Mouse (Mus musculus) embryonic facial prominence, embryonic 12.5 days (tissue): ENCODE measurements around the gene Ecsit. TPM values are rescaled to one million over a fixed set of nuclear protein-coding genes. Genes with fewer than 3 reads are reported as not detected.

Experiments used
- ATAC-seq: fragments of 200-750 bp; cut with Nextera tagmentation; 2 replicates; pipeline ENCODE4 v1.8.0; 2017; ENCODE audit not compliant: insufficient number of reproducible peaks, insufficient read depth, low FRiP score, low TSS enrichment
- H3K27ac ChIP-seq: fragments of 300-500 bp; sonication (generic); 2 replicates; pipeline ENCODE4 v1.5.1; 2016; ENCODE audit warnings: mild to moderate bottlenecking
- H3K27me3 ChIP-seq: fragments of 300-500 bp; sonication (generic); 2 replicates; pipeline ENCODE4 v1.6.1; 2016; ENCODE audit warnings: mild to moderate bottlenecking, moderate library complexity
- H3K36me3 ChIP-seq: fragments of 300-500 bp; sonication (generic); 2 replicates; pipeline ENCODE4 v1.6.1; 2016; ENCODE audit warnings: mild to moderate bottlenecking
- H3K4me1 ChIP-seq: fragments of 300-500 bp; sonication (generic); 2 replicates; pipeline ENCODE4 v1.6.1; 2016
- H3K4me2 ChIP-seq: fragments of 300-500 bp; sonication (generic); replicated peaks from 2 replicates; pipeline ENCODE4 v1.6.1; 2016; ENCODE audit warnings: mild to moderate bottlenecking, moderate library complexity
- H3K4me3 ChIP-seq: fragments of 300-500 bp; sonication (generic); 2 replicates; pipeline ENCODE4 v1.5.1; 2016; ENCODE audit warnings: mild to moderate bottlenecking
- H3K9ac ChIP-seq: fragments of 300-500 bp; sonication (generic); 2 replicates; pipeline ENCODE4 v1.6.1; 2016; ENCODE audit warnings: mild to moderate bottlenecking, moderate library complexity
- H3K9me3 ChIP-seq: fragments of 300-500 bp; sonication (generic); 2 replicates; pipeline ENCODE4 v1.6.1; 2016; ENCODE audit warnings: mild to moderate bottlenecking, moderate library complexity
- WGBS: fragments of 180-500 bp; shearing (Covaris S2); methylation state at CpG from one replicate; pipeline ENCODE4 v1.1.7; 2016; 5-methylcytosine and 5-hydroxymethylcytosine counted together
- polyA plus RNA-seq: library from polyadenylated mRNA; unstranded; fragments of >200 nt; fragmentation: Nextera tagmentation; extraction: Ambion mirVana; gene quantifications from 2 replicates; pipeline ENCODE4 v1.2.1, GENCODE M21; 2016

The Ecsit gene
- polyA plus RNA-seq, 1 experiment from 2014 or later, result 36.7 TPM

GRCm38 (mm10) chr9:22064341-22064740 is 20.9 kb downstream of the Ecsit start:
- Histone ChIP-seq H3K27ac (no peak overlapping the region), H3K4me2 (no peak overlapping the region), H3K27me3 (no peaks in the 10 kb centered on the region), H3K36me3 (peaks cover 65% of the 10 kb centered on the region), H3K4me3 (no peak overlapping the region), H3K4me1 (no peaks in the 10 kb centered on the region), H3K9me3 (no peaks in the 10 kb centered on the region), H3K9ac (no peak overlapping the region)
- ATAC-seq, result 0 out of 2 replicates have a peak, but pooled peaks have one; percentile 45
- WGBS, result 88% methylated on average over 3 of the region's 3 CpGs

GRCm38 (mm10) chr9:22061339-22061738 is 23.9 kb downstream of the Ecsit start:
- Histone ChIP-seq H3K4me2 (no peak overlapping the region), H3K27ac (no peak overlapping the region), H3K4me1 (no peaks in the 10 kb centered on the region), H3K4me3 (no peak overlapping the region), H3K36me3 (peaks cover 79% of the 10 kb centered on the region), H3K27me3 (peaks cover under 1% of the 10 kb centered on the region; the same call in 1 of the 2 replicates), H3K9ac (no peak overlapping the region), H3K9me3 (no peaks in the 10 kb centered on the region)
- 74% methylated on average over 2 of the region's 2 CpGs for WGBS
- no peak for ATAC-seq

- WGBS, result 88% methylated on average over 9 of the region's 9 CpGs
- H3K27ac ChIP-seq, result no peak overlapping the region
- H3K27me3 ChIP-seq, result peaks cover 27% of the 10 kb centered on the region
- peaks cover 49% of the 10 kb centered on the region for H3K36me3 ChIP-seq
- peaks cover 6% of the 10 kb centered on the region; the same call in 1 of the 2 replicates for H3K4me1 ChIP-seq
- H3K4me2 ChIP-seq, result no peak overlapping the region
- no peaks in the 10 kb centered on the region for H3K9me3 ChIP-seq
- no peak for ATAC-seq
- no peak overlapping the region for H3K4me3 ChIP-seq
- no peak overlapping the region for H3K9ac ChIP-seq
Measured at GRCm38 (mm10) chr9:22058011-22058424, 27.2 kb downstream of the Ecsit start.

GRCm38 (mm10) chr9:22057031-22057517 is 28.2 kb downstream of the Ecsit start:
- no peak overlapping the region for H3K4me2 ChIP-seq
- no peak for ATAC-seq
- H3K27ac ChIP-seq, result no peak overlapping the region
- H3K9ac ChIP-seq, result no peak overlapping the region
- no peak overlapping the region for H3K4me3 ChIP-seq
- H3K9me3 ChIP-seq, result no peaks in the 10 kb centered on the region
- peaks cover 42% of the 10 kb centered on the region for H3K36me3 ChIP-seq
- peaks cover 6% of the 10 kb centered on the region; the same call in 1 of the 2 replicates for H3K4me1 ChIP-seq
- H3K27me3 ChIP-seq, result peaks cover 36% of the 10 kb centered on the region
- 93% methylated on average over 9 of the region's 9 CpGs for WGBS

GRCm38 (mm10) chr9:22056303-22056910 is 28.8 kb downstream of the Ecsit start:
- H3K27me3 ChIP-seq, result peaks cover 43% of the 10 kb centered on the region
- peaks cover 12% of the 10 kb centered on the region for H3K4me1 ChIP-seq
- no peak overlapping the region for H3K9ac ChIP-seq
- no peak overlapping the region for H3K4me2 ChIP-seq
- 74% methylated on average over 9 of the region's 9 CpGs for WGBS
- no peak overlapping the region for H3K4me3 ChIP-seq
- no peak overlapping the region for H3K27ac ChIP-seq
- peaks cover 38% of the 10 kb centered on the region for H3K36me3 ChIP-seq
- H3K9me3 ChIP-seq, result no peaks in the 10 kb centered on the region
- ATAC-seq, result no peak

GRCm38 (mm10) chr9:22055713-22056112 is 29.5 kb downstream of the Ecsit start:
- 38% methylated on average over 29 of the region's 29 CpGs for WGBS
- Histone ChIP-seq H3K9ac (no peak overlapping the region), H3K27ac (no peak overlapping the region), H3K9me3 (no peaks in the 10 kb centered on the region), H3K4me3 (no peak overlapping the region), H3K4me2 (no peak overlapping the region), H3K27me3 (peaks cover 50% of the 10 kb centered on the region), H3K36me3 (peaks cover 32% of the 10 kb centered on the region), H3K4me1 (peaks cover 19% of the 10 kb centered on the region)
- ATAC-seq, result no peak

GRCm38 (mm10) chr9:22054411-22055076 is 30.7 kb downstream of the Ecsit start:
- Histone ChIP-seq H3K4me1 (peaks cover 25% of the 10 kb centered on the region), H3K4me2 (peak overlapping the region; percentile 27), H3K27ac (no peak overlapping the region), H3K4me3 (no peak overlapping the region), H3K27me3 (peaks cover 62% of the 10 kb centered on the region), H3K9ac (no peak overlapping the region), H3K36me3 (peaks cover 26% of the 10 kb centered on the region), H3K9me3 (no peaks in the 10 kb centered on the region)
- ATAC-seq, result 0 out of 2 replicates have a peak, but pooled peaks have one; percentile 16
- WGBS, result 2% methylated on average over 32 of the region's 32 CpGs

GRCm38 (mm10) chr9:22053657-22054056 is 31.6 kb downstream of the Ecsit start:
- H3K27ac ChIP-seq, result no peak overlapping the region
- no peak overlapping the region for H3K4me3 ChIP-seq
- ATAC-seq, result no peak
- H3K9ac ChIP-seq, result no peak overlapping the region
- H3K4me2 ChIP-seq, result no peak overlapping the region
- H3K27me3 ChIP-seq, result peaks cover 70% of the 10 kb centered on the region
- H3K9me3 ChIP-seq, result no peaks in the 10 kb centered on the region
- WGBS, result 31% methylated on average over 7 of the region's 7 CpGs
- peaks cover 20% of the 10 kb centered on the region for H3K36me3 ChIP-seq
- peaks cover 25% of the 10 kb centered on the region for H3K4me1 ChIP-seq

- Histone ChIP-seq H3K9ac (peak within 1 kb of the TSS; percentile 39), H3K27ac (peak within 1 kb of the TSS; percentile 56; the same call in 1 of the 2 replicates), H3K9me3 (no peaks in the 10 kb centered on the region), H3K4me3 (peak within 1 kb of the TSS; percentile 45), H3K4me1 (peaks cover 25% of the 10 kb centered on the region), H3K27me3 (peaks cover 73% of the 10 kb centered on the region), H3K36me3 (peaks cover 2% of the 10 kb centered on the region), H3K4me2 (peak within 1 kb of the TSS; percentile 69)
- WGBS, result 2% methylated on average over 18 of the region's 28 CpGs
- ATAC-seq, result peak; percentile 53
Measured at GRCm38 (mm10) chr9:22051958-22052254, 33.3 kb downstream of the Ecsit start, which contains the start of gene Elavl3. Elavl3 (minus strand) TSS chr9:22052023.

- H3K27me3 ChIP-seq, result peaks cover 72% of the 10 kb centered on the region
- ATAC-seq, result no peak; the same call in 1 of the 2 replicates
- no peaks in the 10 kb centered on the region for H3K36me3 ChIP-seq
- H3K4me3 ChIP-seq, result peak overlapping the region; percentile 45
- no peaks in the 10 kb centered on the region for H3K9me3 ChIP-seq
- peak overlapping the region; percentile 39 for H3K9ac ChIP-seq
- peak overlapping the region; percentile 56; the same call in 1 of the 2 replicates for H3K27ac ChIP-seq
- peaks cover 25% of the 10 kb centered on the region for H3K4me1 ChIP-seq
- 1% methylated on average over 51 of the region's 67 CpGs for WGBS
- peak overlapping the region; percentile 69 for H3K4me2 ChIP-seq
Measured at GRCm38 (mm10) chr9:22051161-22051957, 33.9 kb downstream of the Ecsit start.

- 1% methylated on average over 43 of the region's 43 CpGs for WGBS
- Histone ChIP-seq H3K4me1 (peaks cover 25% of the 10 kb centered on the region), H3K9me3 (no peaks in the 10 kb centered on the region), H3K36me3 (no peaks in the 10 kb centered on the region), H3K9ac (peak overlapping the region; percentile 39; the same call in 1 of the 2 replicates), H3K27me3 (peaks cover 63% of the 10 kb centered on the region), H3K4me2 (peak overlapping the region; percentile 69), H3K27ac (peak overlapping the region; percentile 56; the same call in 1 of the 2 replicates), H3K4me3 (peak overlapping the region; percentile 45)
- peak; percentile 35; the same call in 1 of the 2 replicates for ATAC-seq
Measured at GRCm38 (mm10) chr9:22050351-22050889, 34.8 kb downstream of the Ecsit start.
